Mouse (Mus musculus): ENCODE data around the gene Serpina3a. TPM values are rescaled to one million over a fixed set of nuclear protein-coding genes. Genes with fewer than 3 reads are reported as not detected.
A peak's percentile ranks its signal among the peaks of the same experiment; 100 is the strongest.
"Not testable (repeated sequence)": the region's sequence is repeated elsewhere in the genome, so short reads cannot be mapped to it uniquely, and the experiment has no call there.

Gene Serpina3a
- total RNA-seq (2021), result not detected

DNA sequence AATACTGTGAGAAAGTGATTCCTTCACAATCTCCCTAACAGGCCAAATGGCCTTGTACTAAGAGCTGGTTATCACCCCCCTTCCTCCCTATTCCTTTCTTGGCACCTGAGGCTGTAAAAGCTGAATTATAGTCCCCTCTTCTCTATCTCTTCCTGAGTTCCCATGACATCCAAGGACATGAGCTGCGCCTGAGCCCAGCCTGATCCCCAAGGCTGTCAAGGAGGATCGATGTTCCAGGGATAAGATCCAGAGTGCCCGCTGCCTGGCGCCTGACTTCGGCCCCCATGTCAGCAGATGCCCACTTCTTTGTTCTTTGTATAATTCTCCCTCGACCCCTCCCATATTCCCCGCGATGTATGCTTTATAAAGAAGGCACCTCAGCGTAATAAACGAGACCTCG is at the start of gene Serpina3a:
TSS of gene Serpina3a (plus strand) at position 392 of the 400 bp plus-strand sequence.
- intact Hi-C loops (cut with DNase I); DNase-seq (ENCODE audit: low spot score in 2 of 2): not testable (repeated sequence)

DNA sequence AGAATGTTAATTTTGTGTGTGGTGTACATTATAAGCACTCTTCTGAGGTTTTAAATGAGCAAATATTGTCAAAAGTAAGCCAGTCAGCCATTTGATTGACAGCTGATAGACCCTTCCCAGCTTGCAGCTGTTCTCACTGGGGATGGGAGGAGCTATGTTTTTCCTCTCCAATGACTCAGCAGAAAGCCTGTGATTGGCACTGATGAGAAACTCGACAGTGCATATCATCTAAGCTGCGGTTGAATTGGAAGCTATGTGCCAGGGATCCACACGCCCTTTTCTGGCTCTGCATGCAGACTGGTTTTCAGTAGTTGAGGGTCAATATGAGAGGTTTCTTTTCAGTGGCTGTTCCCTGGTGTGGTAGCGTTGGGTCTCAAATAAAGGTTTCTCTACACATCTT is 48.0 kb upstream of the Serpina3a start:
- DNase-seq (ENCODE audit: low spot score in 2 of 2), result no peak
- intact Hi-C loops (cut with DNase I), result no loop called here

DNA sequence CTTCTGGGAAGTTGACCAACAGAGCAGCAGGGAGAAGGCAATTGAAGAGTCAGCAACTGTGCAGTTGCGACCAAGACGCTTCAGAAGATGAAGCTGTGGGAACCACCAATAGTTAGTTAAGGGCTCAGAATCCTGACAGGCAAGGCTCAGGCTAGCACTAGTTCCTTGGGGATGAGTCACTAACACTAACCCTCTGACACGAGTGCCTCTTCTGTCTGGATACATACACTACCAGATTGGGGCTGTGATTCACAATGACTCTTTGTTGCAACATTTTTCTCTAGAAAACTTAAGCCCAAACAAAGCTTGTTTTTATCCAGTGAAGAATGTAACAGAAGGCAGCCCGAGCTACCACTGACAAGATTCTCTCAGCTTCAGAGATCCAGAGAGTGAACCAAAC is 47.5 kb upstream of the Serpina3a start:
- intact Hi-C loops (cut with DNase I), result no loop called here
- no peak for DNase-seq (ENCODE audit: low spot score in 2 of 2)

DNA sequence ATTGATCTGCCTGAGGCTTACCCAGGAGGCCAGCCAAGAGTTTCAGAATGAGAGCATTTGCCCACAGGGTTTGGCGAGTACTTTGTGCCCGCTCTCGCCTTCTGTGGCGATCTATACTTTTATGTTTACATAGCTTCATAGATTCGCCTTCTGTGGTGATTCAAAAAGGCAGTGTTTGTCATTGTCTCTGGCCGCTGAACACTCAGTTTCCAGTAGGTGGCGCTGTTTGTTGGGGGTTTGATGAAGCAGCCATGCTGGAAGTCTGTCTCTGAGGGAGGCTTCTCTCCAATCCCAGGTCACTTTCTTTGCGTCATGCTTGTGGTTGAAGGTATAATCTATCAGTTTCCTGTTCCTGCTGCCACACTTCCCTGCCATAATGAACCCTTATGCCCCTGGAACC is 46.3 kb upstream of the Serpina3a start:
- intact Hi-C loops (cut with DNase I), result no loop called here
- no peak for DNase-seq (ENCODE audit: low spot score in 2 of 2)

DNA sequence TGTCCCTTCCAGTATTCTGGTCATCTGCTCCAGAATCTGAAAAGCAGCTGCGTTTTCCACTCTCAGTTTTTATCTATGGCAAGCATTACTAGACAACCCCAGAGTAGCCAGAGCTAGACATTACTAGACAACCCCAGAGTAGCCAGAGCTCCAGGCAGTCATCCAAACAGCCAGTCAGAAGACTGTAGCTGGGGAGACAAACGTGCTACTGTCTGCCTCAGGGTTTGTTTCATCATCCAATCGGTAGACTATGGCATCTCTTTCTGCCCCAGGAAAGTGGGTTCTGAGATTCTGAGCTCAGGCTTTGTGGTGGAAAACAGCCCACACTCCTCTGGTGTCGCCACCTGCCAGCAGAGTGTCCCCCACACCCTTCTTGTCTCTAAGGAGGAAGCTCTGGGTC is 45.0 kb upstream of the Serpina3a start:
- intact Hi-C loops (cut with DNase I), result no loop called here
- peak; percentile 41 to 63 for DNase-seq (ENCODE audit: low spot score in 2 of 2)

DNA sequence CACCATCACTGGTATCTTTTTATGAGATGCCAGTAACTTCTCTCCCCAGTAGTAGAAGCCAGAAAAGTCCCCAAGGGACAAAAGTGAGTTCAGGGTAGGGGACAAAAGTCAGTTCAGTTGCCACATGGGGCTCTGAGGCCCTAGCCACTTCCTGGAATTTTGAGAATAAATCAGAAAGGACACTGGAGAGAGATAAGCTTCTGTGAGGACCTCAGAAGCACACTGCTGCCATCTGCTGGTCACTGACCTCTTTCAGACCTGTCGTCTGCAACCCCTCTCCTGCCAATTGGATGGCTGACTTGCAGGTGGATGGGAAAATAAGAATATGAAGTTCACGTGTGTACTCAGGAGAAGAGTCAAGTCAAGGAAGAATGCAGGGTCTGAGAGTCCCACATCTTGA is 42.9 kb upstream of the Serpina3a start:
- DNase-seq (ENCODE audit: low spot score in 2 of 2), result peak; percentile 60 to 76
- intact Hi-C loops (cut with DNase I), result loop anchor here (1.0 to 5.0 kb wide), 2 partner anchors 74 to 348 kb away; no protein-coding TSS in a partner anchor

DNA sequence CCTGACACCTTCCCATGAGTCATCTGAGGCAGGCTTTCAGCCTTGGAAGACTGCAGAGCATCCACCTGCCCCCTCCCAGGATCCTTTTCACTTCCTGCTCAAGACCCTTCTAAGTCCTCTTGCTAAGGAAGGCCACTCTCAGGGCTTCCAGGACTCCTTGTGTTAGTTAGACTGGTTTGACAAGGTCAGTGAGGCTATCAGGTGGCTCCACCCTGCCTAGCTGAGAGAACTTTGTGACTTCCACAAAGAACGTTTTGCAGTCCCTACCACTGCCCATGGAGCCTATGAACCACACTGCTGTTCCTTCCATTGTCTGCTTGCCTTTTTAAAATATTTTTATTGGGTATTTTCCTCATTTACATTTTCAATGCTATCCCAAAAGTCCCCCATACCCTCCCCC is 40.8 kb upstream of the Serpina3a start:
- DNase-seq (ENCODE audit: low spot score in 2 of 2), result no peak
- intact Hi-C loops (cut with DNase I), result loop anchor here (5.0 kb wide), 1 partner anchor 346 kb away; no protein-coding TSS in a partner anchor

DNA sequence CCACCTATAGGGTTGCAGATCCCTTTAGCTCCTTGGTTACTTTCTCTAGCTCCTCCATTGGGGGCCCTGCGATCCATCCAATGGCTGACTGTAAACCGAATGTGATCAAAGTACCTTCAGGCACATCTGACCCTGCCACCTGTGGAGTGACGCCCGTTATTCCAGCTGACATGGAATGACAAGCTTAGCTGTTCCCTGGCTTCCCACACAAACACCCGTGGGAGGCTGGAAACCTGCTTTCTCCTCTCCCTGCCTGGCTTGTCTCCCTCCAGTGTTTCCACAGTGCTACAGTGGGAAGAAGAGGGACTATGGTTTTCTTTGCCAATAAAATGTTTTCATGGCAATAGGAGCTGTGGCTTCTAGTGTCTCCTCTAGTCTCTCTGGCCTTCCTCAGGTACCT is 40.2 kb upstream of the Serpina3a start:
- intact Hi-C loops (cut with DNase I), result loop anchor here (5.0 kb wide), 1 partner anchor 345 kb away; no protein-coding TSS in a partner anchor
- DNase-seq (ENCODE audit: low spot score in 2 of 2), result no peak

DNA sequence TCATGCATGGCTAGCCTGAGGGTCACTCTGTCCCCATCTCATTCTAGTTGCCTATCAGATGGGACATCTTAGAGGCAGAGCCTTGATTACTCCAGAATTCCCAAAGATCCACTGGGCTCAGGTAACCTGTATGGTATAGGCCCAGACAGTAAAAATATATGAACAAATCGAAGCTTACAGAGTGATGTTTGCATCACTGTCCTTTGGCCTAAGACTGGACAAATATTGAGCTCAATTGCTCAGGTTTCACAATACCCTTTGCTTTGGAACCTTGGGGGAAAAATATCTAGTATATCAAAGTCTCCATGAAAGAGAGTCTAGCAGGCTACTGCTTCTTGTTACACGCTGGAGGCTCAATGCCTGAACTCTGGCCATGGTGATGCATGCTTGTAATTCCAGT is 22.4 kb upstream of the Serpina3a start:
- no peak for DNase-seq (ENCODE audit: low spot score in 2 of 2)

DNA sequence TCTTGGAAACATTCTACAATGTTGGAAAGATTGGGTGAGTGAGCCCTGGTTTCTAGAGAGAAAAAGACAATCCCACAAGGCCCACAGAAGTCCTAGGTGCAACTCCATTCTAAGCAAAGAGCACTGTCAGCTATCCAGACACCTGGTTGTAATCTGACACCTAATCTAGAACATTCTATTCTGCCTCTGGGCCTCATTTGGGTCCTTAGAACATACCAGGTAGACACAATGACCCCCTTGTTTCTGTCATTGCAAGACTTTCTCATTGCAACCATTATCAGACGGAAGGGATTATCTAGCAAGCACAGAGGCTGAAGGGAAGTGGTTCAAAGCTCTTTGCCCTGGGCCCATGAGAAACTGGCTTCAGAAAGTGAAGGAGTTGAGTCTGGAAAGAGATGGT is 21.2 kb upstream of the Serpina3a start:
- DNase-seq (ENCODE audit: low spot score in 2 of 2), result no peak
- intact Hi-C loops (cut with DNase I), result no loop called here

More for the DNA sequence above, 22.4 kb upstream of the Serpina3a start:
- intact Hi-C loops (cut with DNase I), result no loop called here

DNA sequence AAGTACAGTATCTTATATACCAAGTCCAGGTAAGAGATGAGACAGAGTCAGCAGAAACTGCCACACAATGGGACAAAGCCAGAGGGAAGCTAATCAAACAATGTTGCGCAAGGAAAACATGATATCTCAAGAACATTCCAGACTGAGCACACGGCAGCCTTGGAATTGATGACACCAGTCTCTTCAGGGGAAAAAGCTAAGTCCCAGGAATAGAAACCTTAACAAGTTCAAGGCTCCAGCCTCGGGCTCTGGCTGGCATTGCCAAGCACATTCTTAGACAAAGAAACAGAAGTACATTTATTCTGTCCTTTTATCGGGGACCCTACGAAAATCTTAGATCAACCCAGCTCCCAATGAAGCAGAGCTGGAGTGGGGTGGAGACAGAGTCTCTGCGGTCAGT is 11.8 kb upstream of the Serpina3a start, which contains the start of gene Serpina5:
TSS of gene Serpina5 (plus strand) at position 346 of the 400 bp plus-strand sequence.
- no peak for DNase-seq (ENCODE audit: low spot score in 2 of 2)
- intact Hi-C loops (cut with DNase I), result no loop called here

DNA sequence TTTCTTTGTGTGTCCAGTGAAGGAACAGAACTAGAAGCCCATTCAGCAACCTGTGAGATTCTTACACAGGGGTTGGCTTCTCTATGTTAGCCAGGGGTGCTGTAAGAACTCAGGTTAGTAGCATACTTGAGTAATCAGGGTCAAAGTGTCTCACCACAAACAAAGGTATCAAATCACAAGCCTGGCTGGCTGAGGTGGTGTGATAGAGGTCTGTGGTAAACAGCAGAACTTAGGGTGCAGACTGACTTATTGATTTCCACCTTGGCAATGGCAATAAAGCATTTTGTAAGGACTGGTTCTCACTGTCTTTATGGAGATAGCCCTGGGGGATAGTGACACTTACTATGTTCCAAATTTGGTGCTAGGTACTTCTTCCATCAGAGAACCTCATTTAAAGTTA is 6.7 kb upstream of the Serpina3a start:
- intact Hi-C loops (cut with DNase I), result no loop called here
- no peak for DNase-seq (ENCODE audit: low spot score in 2 of 2)

DNA sequence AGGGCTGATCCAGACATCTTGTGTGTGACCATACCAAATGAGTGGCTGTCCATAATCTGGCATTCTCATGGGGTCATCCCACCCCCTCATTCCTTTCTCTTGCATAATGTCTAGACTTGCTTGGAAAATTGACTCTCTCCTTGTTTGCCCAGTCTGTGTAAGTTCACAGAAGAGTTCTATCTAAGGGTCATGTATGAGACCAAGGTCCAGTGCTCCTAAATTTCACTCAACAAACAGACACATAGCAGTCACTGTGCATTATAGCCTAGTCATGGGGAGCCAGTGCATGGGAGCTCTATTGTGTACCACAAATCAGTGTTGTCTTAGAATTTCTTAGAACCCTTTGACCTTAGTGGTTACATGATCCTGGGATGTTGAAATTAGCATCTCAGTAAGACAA is 5.6 kb upstream of the Serpina3a start:
- no peak for DNase-seq (ENCODE audit: low spot score in 2 of 2)
- intact Hi-C loops (cut with DNase I), result no loop called here

DNA sequence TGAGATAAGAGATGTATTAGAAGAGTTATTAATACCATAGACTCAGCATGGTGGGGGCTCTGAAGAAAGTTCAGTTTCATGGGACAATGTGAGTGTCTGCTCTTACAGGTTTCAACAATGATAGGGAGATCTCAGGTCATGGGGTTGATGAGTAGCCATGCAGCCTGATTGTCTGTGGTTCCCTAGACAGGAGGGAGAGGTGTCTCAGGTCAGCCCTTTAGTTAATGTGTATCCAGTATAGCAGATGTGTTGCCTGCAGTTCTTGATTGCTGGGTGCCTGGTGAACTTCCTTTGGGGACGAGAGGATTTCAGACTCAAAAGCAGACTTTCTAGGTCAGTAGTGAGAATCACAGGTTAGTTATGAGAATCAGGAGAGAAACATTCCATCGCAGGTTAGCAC is 4.0 kb upstream of the Serpina3a start:
- intact Hi-C loops (cut with DNase I), result no loop called here
- DNase-seq (ENCODE audit: low spot score in 2 of 2), result no peak

DNA sequence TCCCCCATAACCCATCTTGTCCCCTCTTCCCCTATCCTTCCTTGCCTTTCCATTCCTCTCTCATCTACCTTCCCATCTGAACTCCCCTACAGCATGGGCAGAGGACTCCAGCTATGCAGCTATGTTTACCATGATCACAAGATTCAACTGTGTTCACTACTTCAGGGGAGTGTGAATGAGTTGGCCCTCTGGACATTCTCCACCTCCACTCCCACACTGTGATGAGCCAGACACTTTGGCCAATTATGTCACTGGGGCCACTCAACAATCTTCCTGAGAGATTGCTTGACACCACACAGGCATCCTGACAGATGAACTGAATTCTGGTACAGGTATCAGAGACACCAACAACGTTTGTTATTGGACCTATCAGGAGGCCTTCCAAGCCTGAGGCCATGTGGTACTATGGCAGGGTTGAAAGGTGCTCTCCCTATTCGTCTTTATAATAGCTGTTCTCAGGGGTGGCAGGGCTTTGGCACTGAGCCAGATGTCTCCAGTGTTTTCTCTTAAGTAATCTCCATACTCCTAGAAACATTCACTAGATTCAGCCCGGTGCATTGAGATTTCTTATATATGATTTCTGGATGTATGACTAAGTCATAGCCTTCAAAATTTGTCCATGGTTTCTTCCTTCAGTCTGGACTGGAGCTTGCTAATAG is 2.5 kb downstream of the Serpina3a start:
- intact Hi-C loops (cut with DNase I), result no loop called here
- DNase-seq (ENCODE audit: low spot score in 2 of 2), result no peak

DNA sequence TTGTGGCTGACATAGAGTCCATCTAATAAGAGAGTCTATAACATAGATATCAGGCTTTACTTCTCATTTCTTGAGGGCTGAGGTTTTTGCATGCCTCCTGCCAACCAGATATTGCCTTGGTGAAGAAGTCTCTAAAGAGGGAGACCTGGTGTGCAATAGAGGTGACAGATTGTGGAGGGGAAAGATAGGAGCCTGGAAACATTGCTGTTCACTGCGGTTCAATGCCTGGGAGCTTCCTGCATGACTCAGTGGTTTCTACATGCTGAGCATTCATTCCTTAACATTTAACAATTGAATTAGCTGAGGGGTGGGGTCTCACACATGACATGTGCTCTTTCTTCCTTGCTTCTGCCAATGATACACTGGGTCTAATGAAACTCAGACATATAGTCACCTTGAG is 10.6 kb downstream of the Serpina3a start:
- intact Hi-C loops (cut with DNase I), result no loop called here
- no peak for DNase-seq (ENCODE audit: low spot score in 2 of 2)

DNA sequence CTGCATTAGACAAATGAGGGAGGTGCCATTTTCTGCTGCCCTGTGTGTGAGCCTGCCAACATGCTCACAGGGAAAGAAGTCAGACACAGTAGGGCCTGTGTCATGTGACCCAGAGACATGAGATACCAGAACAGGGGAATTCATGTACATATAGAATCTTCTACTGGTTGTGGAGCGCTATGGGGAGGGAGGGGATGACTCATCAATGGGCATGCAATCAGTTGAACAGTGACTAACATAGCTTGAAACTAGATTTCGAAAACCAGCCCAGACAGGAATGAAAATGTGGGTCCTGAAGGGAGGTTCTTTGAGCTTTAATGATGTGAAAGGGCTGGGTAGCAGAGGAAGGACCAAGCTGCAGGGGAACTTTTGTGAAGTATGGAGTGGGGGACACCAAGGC is 11.5 kb downstream of the Serpina3a start:
- DNase-seq (ENCODE audit: low spot score in 2 of 2), result no peak
- intact Hi-C loops (cut with DNase I), result no loop called here

DNA sequence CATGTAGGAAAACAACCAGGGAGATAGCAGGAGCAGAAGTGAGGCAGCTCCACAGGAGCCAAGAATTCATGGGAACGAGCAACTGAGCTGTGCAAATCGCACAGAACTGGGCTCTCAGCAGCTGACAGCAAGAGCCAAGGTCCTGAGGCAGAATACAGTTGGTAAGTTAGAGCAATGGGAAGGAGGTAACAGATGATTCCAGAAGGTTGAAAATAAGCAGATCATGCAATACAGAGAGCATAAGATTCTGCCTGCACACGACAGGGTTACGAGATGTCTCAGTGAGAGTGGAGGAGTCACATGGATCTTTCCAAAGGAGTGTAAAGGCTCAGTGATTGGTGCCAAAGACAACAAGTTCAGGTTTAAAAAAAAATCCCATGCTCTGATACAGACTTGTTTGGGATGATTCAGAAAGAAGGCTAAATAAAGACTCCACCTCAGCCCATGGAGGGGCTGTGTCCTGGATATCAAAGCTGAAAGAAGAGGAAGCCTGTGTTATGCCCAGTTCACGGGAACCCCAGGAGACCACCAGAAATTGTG is 12.6 kb downstream of the Serpina3a start:
- intact Hi-C loops (cut with DNase I), result no loop called here
- DNase-seq (ENCODE audit: low spot score in 2 of 2), result no peak

DNA sequence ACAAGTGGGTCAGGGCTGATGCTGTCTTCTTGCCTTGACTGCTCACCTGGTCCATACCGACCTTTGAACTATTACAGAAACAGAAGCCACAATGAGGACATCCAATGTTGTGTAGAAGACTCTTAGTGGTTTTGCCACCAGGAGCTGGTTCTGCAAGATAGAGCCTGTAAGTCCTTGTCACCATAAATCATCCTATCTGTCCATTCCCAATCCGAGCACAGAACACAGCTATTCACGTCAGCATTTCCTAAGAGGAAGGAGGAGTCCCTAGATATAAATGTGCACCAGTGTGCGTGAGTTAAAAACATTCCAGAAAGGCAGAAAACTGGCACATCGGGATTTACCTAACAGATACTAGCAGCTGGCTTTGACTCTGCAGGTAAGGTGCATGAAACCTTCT is 15.2 kb downstream of the Serpina3a start, which contains the start of gene Serpina3b:
TSS of gene Serpina3b (plus strand) at position 301 of the 400 bp plus-strand sequence.
- no peak for DNase-seq (ENCODE audit: low spot score in 2 of 2)
- intact Hi-C loops (cut with DNase I), result no loop called here

DNA sequence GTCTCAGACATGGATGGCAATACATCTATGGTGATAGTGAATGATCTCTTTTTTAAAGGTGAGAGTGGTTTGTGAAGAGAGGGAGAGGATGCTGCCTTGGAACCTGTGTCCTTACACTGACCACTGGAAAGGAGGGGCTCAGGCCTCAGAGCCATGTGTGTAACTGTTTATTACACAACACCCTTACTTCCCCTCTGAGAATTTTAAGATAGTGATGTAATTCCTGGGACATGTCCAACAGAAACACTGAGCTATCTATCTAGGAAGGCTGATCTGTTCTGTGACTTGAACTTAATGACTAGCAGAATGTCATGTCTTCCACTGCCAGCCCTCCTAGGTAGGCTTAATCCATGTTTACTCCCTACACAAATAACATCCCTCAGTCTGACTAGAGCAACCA is 18.5 kb downstream of the Serpina3a start:
- no peak for DNase-seq (ENCODE audit: low spot score in 2 of 2)
- intact Hi-C loops (cut with DNase I), result no loop called here

DNA sequence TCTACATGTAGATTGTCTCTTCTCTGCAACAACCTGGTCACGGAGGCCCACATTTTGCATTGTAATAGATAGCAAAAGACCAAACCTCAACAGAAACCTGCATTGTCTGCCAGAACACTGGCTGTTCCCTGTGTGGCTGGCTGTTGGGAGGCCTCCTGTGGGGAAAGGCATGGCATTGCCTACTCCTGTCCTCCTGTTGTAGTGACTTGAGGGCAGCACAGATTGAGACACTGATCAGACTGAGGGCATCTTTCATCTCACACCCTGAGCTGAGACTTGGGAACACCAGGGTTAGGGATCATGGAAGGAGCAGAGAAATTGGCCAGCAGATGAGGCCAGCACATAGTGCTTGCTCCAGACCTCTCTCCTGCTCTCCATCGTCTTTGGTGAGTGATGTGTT is 25.7 kb downstream of the Serpina3a start:
- no peak for DNase-seq (ENCODE audit: low spot score in 2 of 2)
- intact Hi-C loops (cut with DNase I), result no loop called here

Measured in left cerebral cortex, postnatal 36 days (tissue).